Mouse (Mus musculus): ENCODE results near the gene Rusc2. TPM values are rescaled to one million over a fixed set of nuclear protein-coding genes. Genes with fewer than 3 reads are reported as not detected.

Rusc2 gene
- polyA plus RNA-seq, 1 experiment from 2014 or later: 11.5 TPM

GRCm38 (mm10) chr4:43401486-43401885 is 19.7 kb downstream of the Rusc2 start:
- peak overlapping the region; percentile 31 for H3K4me2 ChIP-seq (replicated peaks; ENCODE audit: low read depth)
- TF ChIP-seq EP300 (optimal IDR thresholded peaks at IDR 0.05): no peak
- no peak for TF ChIP-seq CTCF (IDR thresholded peaks at IDR 0.05; ENCODE audit: low read depth)

GRCm38 (mm10) chr4:43402212-43402611 is 20.4 kb downstream of the Rusc2 start:
- no peak for ATAC-seq (ENCODE audit: low FRiP score, low TSS enrichment)
- Histone ChIP-seq H3K9me3 (ENCODE audit: control insufficient read depth, low read length) (no peaks in the 10 kb centered on the region), H3K27me3 (ENCODE audit: control insufficient read depth, insufficient read depth, low read length) (no peaks in the 10 kb centered on the region), H3K9ac (ENCODE audit: low read length) (peak overlapping the region; percentile 63), H3K27ac (replicated peaks) (peak overlapping the region; percentile 82), H3K4me2 (replicated peaks; ENCODE audit: low read depth) (peak overlapping the region; percentile 31), H3K4me3 (ENCODE audit: low read depth, low read length) (peak overlapping the region; percentile 28), H3K4me1 (replicated peaks; ENCODE audit: control insufficient read depth, insufficient read depth) (peaks cover 33% of the 10 kb centered on the region), H3K36me3 (ENCODE audit: control insufficient read depth, insufficient read depth, low read length) (no peaks in the 10 kb centered on the region)
- WGBS: 36% methylated on average over 9 of the region's 9 CpGs
- TF ChIP-seq CTCF (IDR thresholded peaks at IDR 0.05; ENCODE audit: low read depth) (no peak), EP300 (optimal IDR thresholded peaks at IDR 0.05) (no peak)
- DNase-seq (ENCODE audit: low spot score): no peak

More at GRCm38 (mm10) chr4:43401486-43401885, 19.7 kb downstream of the Rusc2 start:
- WGBS: 75% methylated on average over 10 of the region's 10 CpGs
- Histone ChIP-seq H3K9ac (ENCODE audit: low read length) (peak overlapping the region; percentile 63), H3K4me3 (ENCODE audit: low read depth, low read length) (peak overlapping the region; percentile 28), H3K27me3 (ENCODE audit: control insufficient read depth, insufficient read depth, low read length) (no peaks in the 10 kb centered on the region), H3K9me3 (ENCODE audit: control insufficient read depth, low read length) (no peaks in the 10 kb centered on the region), H3K36me3 (ENCODE audit: control insufficient read depth, insufficient read depth, low read length) (no peaks in the 10 kb centered on the region), H3K4me1 (replicated peaks; ENCODE audit: control insufficient read depth, insufficient read depth) (peaks cover 33% of the 10 kb centered on the region), H3K27ac (replicated peaks) (peak overlapping the region; percentile 82)
- no peak for DNase-seq (ENCODE audit: low spot score)
- no peak for ATAC-seq (ENCODE audit: low FRiP score, low TSS enrichment)

- WGBS: 86% methylated on average over 10 of the region's 10 CpGs
- Histone ChIP-seq H3K36me3 (ENCODE audit: control insufficient read depth, insufficient read depth, low read length) (no peaks in the 10 kb centered on the region), H3K9me3 (ENCODE audit: control insufficient read depth, low read length) (no peaks in the 10 kb centered on the region), H3K4me1 (replicated peaks; ENCODE audit: control insufficient read depth, insufficient read depth) (peaks cover 22% of the 10 kb centered on the region), H3K27me3 (ENCODE audit: control insufficient read depth, insufficient read depth, low read length) (no peaks in the 10 kb centered on the region), H3K4me3 (ENCODE audit: low read depth, low read length) (no peak overlapping the region), H3K4me2 (replicated peaks; ENCODE audit: low read depth) (no peak overlapping the region), H3K9ac (ENCODE audit: low read length) (no peak overlapping the region), H3K27ac (replicated peaks) (peak overlapping the region; percentile 93)
- no peak for TF ChIP-seq EP300 (optimal IDR thresholded peaks at IDR 0.05)
- TF ChIP-seq CTCF (IDR thresholded peaks at IDR 0.05; ENCODE audit: low read depth): no peak
- no peak for DNase-seq (ENCODE audit: low spot score)
- no peak for ATAC-seq (ENCODE audit: low FRiP score, low TSS enrichment)
Observed at GRCm38 (mm10) chr4:43404697-43405096, 22.9 kb downstream of the Rusc2 start.

GRCm38 (mm10) chr4:43406162-43406971 is 24.6 kb downstream of the Rusc2 start:
- Histone ChIP-seq H3K9ac (ENCODE audit: low read length) (peak overlapping the region; percentile 60), H3K4me3 (ENCODE audit: low read depth, low read length) (peak overlapping the region; percentile 43), H3K9me3 (ENCODE audit: control insufficient read depth, low read length) (no peaks in the 10 kb centered on the region), H3K27ac (replicated peaks) (peak overlapping the region; percentile 93), H3K27me3 (ENCODE audit: control insufficient read depth, insufficient read depth, low read length) (no peaks in the 10 kb centered on the region), H3K36me3 (ENCODE audit: control insufficient read depth, insufficient read depth, low read length) (0 out of 2 replicates have a peak, but pooled peaks cover 3% of the 10 kb centered on the region), H3K4me1 (replicated peaks; ENCODE audit: control insufficient read depth, insufficient read depth) (peaks cover 11% of the 10 kb centered on the region), H3K4me2 (replicated peaks; ENCODE audit: low read depth) (peak overlapping the region; percentile 65)
- DNase-seq (ENCODE audit: low spot score): peak; percentile 83
- ATAC-seq (ENCODE audit: low FRiP score, low TSS enrichment): peak; percentile 94
- TF ChIP-seq CTCF (IDR thresholded peaks at IDR 0.05; ENCODE audit: low read depth) (peak; percentile 79), EP300 (optimal IDR thresholded peaks at IDR 0.05) (no peak)
- 6% methylated on average over 28 of the region's 28 CpGs for WGBS

DNA sequence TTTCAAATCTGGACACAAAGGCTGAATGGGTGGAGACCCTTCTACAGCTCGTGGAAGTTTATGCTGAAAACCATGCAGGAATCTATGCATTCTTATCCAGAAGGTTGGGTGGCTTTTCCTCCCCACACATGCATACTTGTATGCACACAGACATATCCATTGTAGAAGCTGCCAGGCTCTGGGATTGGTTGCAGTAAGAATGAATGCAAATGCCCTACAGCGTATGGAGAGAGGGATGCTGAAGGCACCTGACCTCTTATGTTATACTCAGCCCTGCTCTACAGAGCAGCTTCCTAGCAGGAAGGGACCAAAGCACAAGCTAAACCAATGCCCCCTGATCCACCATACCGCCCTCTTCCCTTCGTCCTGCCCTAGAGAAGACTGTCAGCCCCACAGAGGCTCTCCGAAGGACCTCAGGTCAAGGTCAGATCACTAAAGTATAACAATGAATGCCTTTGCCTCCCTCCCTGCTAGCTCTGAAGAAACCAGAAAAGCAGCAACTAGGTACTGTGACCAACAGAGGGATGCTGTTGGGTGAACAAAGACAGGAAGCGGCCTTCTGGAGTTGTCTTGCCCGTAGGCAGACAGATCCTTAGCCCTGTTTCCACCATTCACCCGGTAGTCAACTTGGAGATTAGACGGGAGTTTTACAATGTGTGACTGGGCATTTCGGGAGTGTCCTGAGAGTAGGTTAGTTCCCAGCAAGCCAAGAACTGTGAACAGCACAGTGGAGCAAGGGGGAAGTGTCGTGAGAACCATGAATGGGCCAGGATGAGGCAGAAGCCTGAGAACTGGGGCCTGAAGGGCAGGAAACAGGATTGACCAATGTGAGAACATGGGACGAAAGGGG is 25.5 kb downstream of the Rusc2 start:
- TF ChIP-seq CTCF (IDR thresholded peaks at IDR 0.05; ENCODE audit: low read depth) (no peak), EP300 (optimal IDR thresholded peaks at IDR 0.05) (no peak)
- H3K27me3 ChIP-seq (ENCODE audit: control insufficient read depth, insufficient read depth, low read length): no peaks in the 10 kb centered on the region
- WGBS: 68% methylated on average over 12 of the region's 12 CpGs
- ATAC-seq (ENCODE audit: low FRiP score, low TSS enrichment) (no peak), DNase-seq (ENCODE audit: low spot score) (no peak)
- H3K4me1 ChIP-seq (replicated peaks; ENCODE audit: control insufficient read depth, insufficient read depth): peaks cover 6% of the 10 kb centered on the region
- H3K4me2 ChIP-seq (replicated peaks; ENCODE audit: low read depth): peak overlapping the region; percentile 65
- H3K36me3 ChIP-seq (ENCODE audit: control insufficient read depth, insufficient read depth, low read length): 0 out of 2 replicates have a peak, but pooled peaks cover 3% of the 10 kb centered on the region
- H3K4me3 ChIP-seq (ENCODE audit: low read depth, low read length): peak overlapping the region; percentile 43
- peak overlapping the region; percentile 93 for H3K27ac ChIP-seq (replicated peaks)
- peak overlapping the region; percentile 60; the same call in 1 of the 2 replicates for H3K9ac ChIP-seq (ENCODE audit: low read length)
- no peaks in the 10 kb centered on the region for H3K9me3 ChIP-seq (ENCODE audit: control insufficient read depth, low read length)

Measured in stomach, postnatal 0 days (tissue).